Mouse (Mus musculus): ENCODE data around the gene Sema3e.

GRCm38 (mm10) chr5:14096196-14096595 lies 71.1 kb downstream of the Sema3e start:
- TF ChIP-seq CTCF (IDR thresholded peaks at IDR 0.05; ENCODE audit: insufficient read depth, low read length), result no peak
- TF ChIP-seq POLR2A (IDR thresholded peaks at IDR 0.05; ENCODE audit: borderline replicate concordance, extremely low read depth, low read depth, low read length), result no peak

Data from lung, adult 2 months (tissue).